Mouse (Mus musculus) bone marrow macrophage, adult 2 months (primary cell): ENCODE data around the gene Fbxl14.

Experiments
- CTCF ChIP-seq: IDR thresholded peaks from 2 replicates; pipeline ENCODE4 v1.5.1; 2012; ENCODE audit warnings: low read depth, mild to moderate bottlenecking, low read length, moderate library complexity
- POLR2A ChIP-seq: IDR thresholded peaks from 2 replicates; pipeline ENCODE4 v1.6.1; 2012; ENCODE audit warnings: mild to moderate bottlenecking, low read depth, low read length, borderline replicate concordance

DNA sequence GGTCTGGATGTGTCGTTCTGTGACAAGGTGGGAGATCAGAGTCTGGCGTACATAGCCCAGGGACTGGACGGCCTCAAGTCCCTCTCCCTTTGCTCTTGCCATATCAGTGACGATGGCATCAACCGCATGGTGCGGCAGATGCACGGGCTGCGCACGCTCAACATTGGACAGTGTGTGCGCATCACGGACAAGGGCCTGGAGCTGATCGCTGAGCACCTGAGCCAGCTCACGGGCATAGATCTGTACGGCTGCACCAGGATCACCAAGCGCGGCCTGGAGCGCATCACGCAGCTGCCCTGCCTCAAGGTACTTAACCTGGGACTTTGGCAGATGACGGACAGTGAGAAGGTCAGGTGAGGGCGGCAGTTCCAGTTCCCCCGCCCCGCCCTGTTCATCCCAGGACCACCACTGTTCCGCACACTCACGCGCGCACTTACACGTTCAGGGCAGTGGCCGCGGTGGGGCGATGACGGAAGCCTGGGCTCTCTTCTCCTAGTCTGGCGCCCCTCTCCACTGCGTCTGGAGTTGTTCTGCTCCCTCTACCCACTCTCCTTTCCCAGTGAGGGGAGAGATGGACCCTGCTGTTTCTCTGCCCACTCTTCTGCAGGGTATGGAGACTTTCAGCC lies 1.4 kb downstream of the Fbxl14 start:
- TF ChIP-seq CTCF: no peak
- TF ChIP-seq POLR2A: no peak
